Mouse (Mus musculus): Measurements from ENCODE around the gene Tm4sf20. TPM values are rescaled to one million over a fixed set of nuclear protein-coding genes. Genes with fewer than 3 reads are reported as not detected.

The Tm4sf20 gene
- polyA plus RNA-seq, 1 experiment from 2014 or later: not detected

DNA sequence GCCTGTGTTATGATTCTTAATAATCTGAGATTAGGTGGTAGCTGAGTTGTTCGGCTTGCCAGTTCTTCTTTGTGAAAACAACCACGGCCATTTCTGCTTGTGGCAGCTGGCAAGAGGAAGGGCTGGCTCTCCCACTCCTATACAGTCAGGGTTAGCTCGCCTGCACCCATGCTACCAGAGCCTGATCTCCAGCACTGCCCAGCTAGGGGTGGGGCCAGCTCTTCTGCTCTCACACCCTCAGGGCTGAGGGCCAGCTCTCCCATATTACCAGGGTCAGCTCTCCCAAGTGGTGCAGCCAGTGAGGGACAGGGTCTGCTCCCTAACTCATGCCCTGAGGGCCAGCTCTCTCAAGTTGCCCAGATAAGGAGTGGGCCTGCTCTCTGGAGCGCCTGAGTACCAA is 4.2 kb upstream of the Tm4sf20 start:
- Histone ChIP-seq H3K4me3 (no peak overlapping the region), H3K9me3 (no peaks in the 10 kb centered on the region), H3K36me3 (no peaks in the 10 kb centered on the region), H3K9ac (no peak overlapping the region), H3K4me2 (no peak overlapping the region), H3K4me1 (replicated peaks) (no peaks in the 10 kb centered on the region), H3K27me3 (no peaks in the 10 kb centered on the region), H3K27ac (replicated peaks) (no peak overlapping the region)
- ATAC-seq (ENCODE audit: low FRiP score, low read depth): no peak
- 90% methylated on average over 4 of the region's 4 CpGs for WGBS

DNA sequence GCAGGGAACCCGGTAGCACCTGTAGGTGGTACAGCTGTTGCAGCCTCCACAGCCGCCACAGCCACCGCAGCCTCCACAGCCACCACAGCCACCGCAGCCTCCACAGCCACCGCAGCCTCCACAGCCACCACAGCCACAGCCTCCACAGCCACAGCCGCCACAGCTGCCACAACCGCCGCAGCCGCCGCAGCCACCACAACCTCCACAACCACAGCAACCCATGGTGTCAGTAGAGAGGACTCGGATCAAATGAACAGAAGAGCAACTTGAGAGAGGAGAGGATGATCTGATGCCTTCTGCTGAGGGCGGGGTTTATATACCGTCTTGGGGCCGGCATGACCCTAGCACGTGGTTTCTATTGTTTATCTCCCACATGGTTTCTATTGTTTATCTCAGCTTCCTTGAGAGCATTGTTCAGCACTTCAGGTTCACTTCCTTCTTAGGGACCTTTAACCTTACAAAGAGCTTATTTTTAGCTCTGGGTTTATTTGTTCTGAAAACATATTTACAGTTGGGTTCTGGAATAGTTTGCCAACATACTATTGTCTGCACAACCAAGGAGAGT is 2.8 kb upstream of the Tm4sf20 start, which contains the start of gene Gm47791:
Gene Gm47791, minus strand, starts transcription at position 222 of the 565 bp plus-strand sequence.
- Histone ChIP-seq H3K36me3 (no peaks in the 10 kb centered on the region), H3K27me3 (no peaks in the 10 kb centered on the region), H3K4me2 (no peak within 1 kb of the TSS), H3K4me1 (replicated peaks) (no peaks in the 10 kb centered on the region), H3K9ac (no peak within 1 kb of the TSS), H3K4me3 (no peak within 1 kb of the TSS), H3K9me3 (no peaks in the 10 kb centered on the region), H3K27ac (replicated peaks) (no peak within 1 kb of the TSS)
- ATAC-seq (ENCODE audit: low FRiP score, low read depth): no peak
- WGBS: 91% methylated on average over 13 of the region's 15 CpGs

DNA sequence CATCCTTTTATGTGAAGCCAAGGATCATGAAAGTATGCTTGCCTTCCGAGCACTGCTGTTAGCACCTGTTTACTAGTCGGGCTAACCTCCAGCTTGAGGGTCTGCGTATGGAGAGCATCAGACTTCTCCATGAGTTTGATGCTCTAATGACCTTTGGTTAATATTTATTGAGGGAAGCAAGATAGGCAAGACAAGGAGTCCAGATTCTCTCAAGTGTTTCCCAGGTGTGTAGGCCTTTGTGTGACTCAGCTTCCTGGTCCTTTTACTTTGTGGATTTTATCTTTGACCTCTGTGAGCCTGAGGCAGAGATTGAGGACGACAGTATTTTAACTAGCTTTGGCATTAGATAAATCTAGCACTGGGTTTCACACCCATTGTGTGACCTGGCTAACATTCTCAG is 1.6 kb downstream of the Tm4sf20 start:
- H3K4me3 ChIP-seq: no peak overlapping the region
- H3K4me2 ChIP-seq: no peak overlapping the region
- no peak overlapping the region for H3K9ac ChIP-seq
- no peaks in the 10 kb centered on the region for H3K36me3 ChIP-seq
- no peaks in the 10 kb centered on the region for H3K9me3 ChIP-seq
- ATAC-seq (ENCODE audit: low FRiP score, low read depth): no peak
- H3K4me1 ChIP-seq (replicated peaks): no peaks in the 10 kb centered on the region
- H3K27ac ChIP-seq (replicated peaks): no peak overlapping the region
- 86% methylated on average over 4 of the region's 4 CpGs for WGBS
- H3K27me3 ChIP-seq: no peaks in the 10 kb centered on the region

DNA sequence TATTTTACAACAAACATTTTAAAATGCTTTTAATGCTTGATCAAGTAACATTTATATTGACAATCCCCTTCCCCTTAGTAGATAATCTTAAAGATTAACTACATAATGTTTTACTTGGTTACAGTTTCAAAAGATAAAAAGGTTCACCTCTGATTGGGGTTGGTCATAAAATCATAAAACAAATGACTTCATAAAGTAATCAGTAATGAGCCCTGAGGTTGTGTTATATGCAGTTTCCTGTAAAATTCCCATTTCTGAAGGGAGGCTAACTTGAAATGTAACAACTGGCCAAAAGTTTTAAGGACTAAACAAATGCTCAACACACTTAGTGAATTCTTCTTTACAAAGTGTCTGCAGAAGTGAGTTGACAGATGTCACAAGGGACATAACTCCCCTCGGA is 2.0 kb downstream of the Tm4sf20 start:
- H3K27me3 ChIP-seq: no peaks in the 10 kb centered on the region
- no peaks in the 10 kb centered on the region for H3K36me3 ChIP-seq
- WGBS: 87% methylated on average over 1 of the region's 1 CpGs
- H3K9ac ChIP-seq: no peak overlapping the region
- H3K27ac ChIP-seq (replicated peaks): no peak overlapping the region
- H3K9me3 ChIP-seq: no peaks in the 10 kb centered on the region
- H3K4me1 ChIP-seq (replicated peaks): no peaks in the 10 kb centered on the region
- H3K4me2 ChIP-seq: no peak overlapping the region
- no peak overlapping the region for H3K4me3 ChIP-seq
- no peak for ATAC-seq (ENCODE audit: low FRiP score, low read depth)

DNA sequence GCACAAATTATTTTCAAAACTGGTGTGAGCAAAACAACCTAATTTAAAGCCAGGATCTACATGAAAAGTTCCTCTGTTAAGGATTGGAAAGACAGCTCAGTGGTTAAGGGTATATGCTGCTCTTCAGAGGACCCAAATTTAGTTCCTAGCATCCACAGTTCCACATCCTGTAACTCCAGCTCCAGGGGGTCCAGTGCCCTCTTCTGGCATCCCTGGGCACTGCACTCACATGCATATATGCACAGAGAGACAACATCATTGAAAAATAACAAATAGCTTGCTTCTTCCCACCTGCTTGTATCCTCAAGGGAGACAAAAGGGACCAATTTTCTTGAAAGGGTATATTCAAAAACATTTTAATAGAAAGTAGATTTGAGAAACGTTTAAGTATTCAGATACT is 6.0 kb downstream of the Tm4sf20 start:
- no peaks in the 10 kb centered on the region for H3K4me1 ChIP-seq (replicated peaks)
- ATAC-seq (ENCODE audit: low FRiP score, low read depth): no peak
- H3K27me3 ChIP-seq: no peaks in the 10 kb centered on the region
- no peaks in the 10 kb centered on the region for H3K9me3 ChIP-seq
- no peak overlapping the region for H3K27ac ChIP-seq (replicated peaks)
- H3K9ac ChIP-seq: no peak overlapping the region
- no peak overlapping the region for H3K4me2 ChIP-seq
- no peak overlapping the region for H3K4me3 ChIP-seq
- WGBS: 91% methylated on average over 1 of the region's 1 CpGs
- H3K36me3 ChIP-seq: 0 out of 2 replicates have a peak, but pooled peaks cover 6% of the 10 kb centered on the region

DNA sequence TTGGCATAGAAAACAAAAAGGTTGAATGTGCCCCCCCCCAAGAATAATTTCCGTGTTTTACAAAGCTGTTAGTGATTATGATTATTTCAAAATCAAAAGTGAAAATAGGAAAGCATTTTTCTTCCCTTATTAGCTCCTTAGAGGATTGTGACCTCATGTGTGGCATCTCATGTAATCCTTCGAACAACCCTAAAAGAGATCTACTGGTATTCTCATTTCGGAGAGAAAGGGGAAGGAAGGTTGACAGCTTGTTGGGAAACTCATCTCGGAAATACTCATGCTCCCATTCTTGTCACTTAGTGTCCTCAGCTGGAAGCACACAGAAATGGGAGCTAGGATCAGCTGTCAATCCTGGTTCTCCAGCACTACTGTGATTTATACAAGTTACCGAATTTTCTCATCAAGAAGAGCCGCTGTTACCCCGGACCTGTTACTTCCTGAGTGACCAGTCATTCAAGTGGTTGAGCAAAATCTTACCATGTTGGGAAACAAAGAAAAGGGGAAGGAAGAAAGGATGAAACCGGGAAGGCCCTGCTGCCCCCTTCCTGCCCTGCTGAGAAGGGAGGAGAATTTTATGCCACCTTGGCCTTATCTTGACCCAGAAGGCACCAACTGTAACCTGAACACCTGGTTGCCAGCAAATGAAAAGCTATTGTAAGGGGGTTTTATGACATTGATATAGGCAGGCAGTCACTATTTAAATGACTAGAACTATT is 6.6 kb downstream of the Tm4sf20 start:
- no peak overlapping the region for H3K9ac ChIP-seq
- no peaks in the 10 kb centered on the region for H3K27me3 ChIP-seq
- no peaks in the 10 kb centered on the region for H3K9me3 ChIP-seq
- H3K4me1 ChIP-seq (replicated peaks): no peaks in the 10 kb centered on the region
- no peak overlapping the region for H3K4me3 ChIP-seq
- no peak overlapping the region for H3K27ac ChIP-seq (replicated peaks)
- no peak overlapping the region for H3K4me2 ChIP-seq
- H3K36me3 ChIP-seq: 0 out of 2 replicates have a peak, but pooled peaks cover 6% of the 10 kb centered on the region
- 95% methylated on average over 8 of the region's 8 CpGs for WGBS
- no peak for ATAC-seq (ENCODE audit: low FRiP score, low read depth)

DNA sequence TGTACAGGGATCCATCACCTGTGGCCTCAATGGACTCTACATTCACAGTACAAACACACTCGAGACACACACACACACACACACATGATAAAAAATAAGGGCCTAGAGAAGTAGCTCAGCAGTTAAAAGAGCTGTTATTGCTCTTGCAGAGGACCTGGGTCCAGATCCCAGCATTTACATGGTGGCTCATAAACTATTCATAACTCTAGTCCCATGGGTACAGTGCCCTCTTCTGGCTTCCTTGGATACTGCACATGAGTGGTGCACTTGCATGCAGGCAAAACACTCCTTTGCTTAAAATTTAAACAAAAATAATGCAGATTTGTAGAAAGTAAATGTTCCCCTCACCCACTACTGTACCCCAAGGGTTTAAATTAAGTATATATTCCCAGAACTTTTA is 8.7 kb downstream of the Tm4sf20 start:
- Histone ChIP-seq H3K4me2 (no peak overlapping the region), H3K9ac (no peak overlapping the region), H3K9me3 (no peaks in the 10 kb centered on the region), H3K4me1 (replicated peaks) (no peaks in the 10 kb centered on the region), H3K36me3 (peaks cover 19% of the 10 kb centered on the region), H3K4me3 (no peak overlapping the region), H3K27me3 (no peaks in the 10 kb centered on the region), H3K27ac (replicated peaks) (no peak overlapping the region)
- WGBS: 96% methylated on average over 1 of the region's 1 CpGs
- ATAC-seq (ENCODE audit: low FRiP score, low read depth): no peak

DNA sequence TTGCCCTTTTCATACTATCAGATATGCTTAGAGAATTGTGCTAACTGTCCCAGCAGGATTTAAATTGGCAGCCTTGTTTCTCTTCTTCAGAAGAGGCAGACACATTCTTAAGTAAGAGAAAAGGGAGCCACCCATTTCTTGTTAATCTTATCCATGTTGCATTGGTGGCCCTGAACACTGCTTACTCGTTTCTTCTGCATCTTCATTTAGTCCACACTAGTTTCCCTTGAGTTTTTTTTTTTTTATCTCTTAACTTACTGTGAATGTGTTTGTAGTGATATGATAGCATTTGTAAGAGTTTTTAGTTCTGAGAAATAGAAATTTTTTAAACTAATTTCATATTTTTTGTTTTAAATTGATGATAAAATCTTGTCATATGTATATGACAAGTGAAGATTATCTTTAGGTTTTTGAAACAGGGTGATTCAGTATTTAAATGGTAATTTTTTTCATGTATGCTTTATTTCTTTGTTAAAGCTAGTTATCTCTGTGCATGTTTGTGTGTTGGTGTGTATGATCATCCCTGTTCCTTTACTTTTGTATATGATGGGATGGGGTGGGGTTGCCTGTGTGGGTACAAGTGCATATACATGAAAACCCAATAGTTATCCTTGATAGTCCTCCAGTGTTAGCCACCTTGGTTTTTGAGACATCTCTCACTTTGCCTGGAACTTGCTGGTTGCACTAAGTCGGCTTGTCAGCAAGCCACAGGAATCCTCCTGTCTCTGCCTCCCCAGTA is 20.4 kb downstream of the Tm4sf20 start:
- H3K27ac ChIP-seq (replicated peaks): no peak overlapping the region
- peaks cover 26% of the 10 kb centered on the region for H3K36me3 ChIP-seq
- no peak for ATAC-seq (ENCODE audit: low FRiP score, low read depth)
- no peaks in the 10 kb centered on the region for H3K27me3 ChIP-seq
- H3K9ac ChIP-seq: no peak overlapping the region
- H3K4me3 ChIP-seq: no peak overlapping the region
- WGBS: 90% methylated on average over 2 of the region's 2 CpGs
- no peak overlapping the region for H3K4me2 ChIP-seq
- H3K4me1 ChIP-seq (replicated peaks): no peaks in the 10 kb centered on the region
- H3K9me3 ChIP-seq: no peaks in the 10 kb centered on the region

DNA sequence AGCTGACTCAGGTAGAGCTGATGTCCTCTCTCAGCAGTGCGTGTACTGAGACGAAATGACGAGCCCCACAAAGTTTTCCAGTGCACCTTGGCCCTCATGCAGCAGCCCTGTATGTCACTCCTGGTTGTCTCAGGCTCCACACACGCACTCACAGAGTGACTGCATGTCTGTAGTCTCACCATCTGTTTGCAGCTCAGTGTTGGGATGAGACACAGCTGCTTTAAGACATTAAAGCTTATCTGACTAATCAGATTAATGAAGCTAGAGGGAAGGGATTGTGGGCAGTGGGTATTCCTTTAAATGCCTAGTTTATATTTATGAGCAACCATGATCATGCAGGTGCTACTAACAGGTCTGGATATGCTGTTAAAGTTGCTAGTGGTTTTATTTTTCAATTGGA is 21.9 kb downstream of the Tm4sf20 start:
- Histone ChIP-seq H3K27me3 (no peaks in the 10 kb centered on the region), H3K27ac (replicated peaks) (no peak overlapping the region), H3K4me3 (no peak overlapping the region), H3K9ac (no peak overlapping the region), H3K4me1 (replicated peaks) (no peaks in the 10 kb centered on the region), H3K36me3 (peaks cover 26% of the 10 kb centered on the region), H3K4me2 (no peak overlapping the region), H3K9me3 (no peaks in the 10 kb centered on the region)
- no peak for ATAC-seq (ENCODE audit: low FRiP score, low read depth)
- WGBS: 83% methylated on average over 4 of the region's 4 CpGs

DNA sequence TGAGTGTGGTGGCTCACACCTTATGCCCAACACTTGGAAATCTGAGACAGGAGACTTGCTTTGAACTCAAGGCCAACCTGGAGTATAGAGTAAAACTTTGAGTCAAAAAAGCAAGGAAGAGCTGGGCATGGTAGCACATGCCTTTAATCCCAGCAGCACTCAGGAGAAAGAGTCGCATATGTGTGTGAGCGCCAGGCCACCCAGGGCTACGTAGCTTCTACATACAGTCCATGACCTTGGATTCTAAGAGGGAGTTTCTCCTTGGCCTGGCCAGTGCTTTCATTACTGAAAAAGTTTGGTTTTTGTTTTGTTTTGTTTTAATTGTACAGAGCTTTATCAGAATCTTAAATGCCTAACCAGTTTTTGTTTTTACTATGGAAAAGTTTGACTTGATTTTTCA is 24.3 kb downstream of the Tm4sf20 start:
- H3K9me3 ChIP-seq: no peaks in the 10 kb centered on the region
- no peak overlapping the region for H3K27ac ChIP-seq (replicated peaks)
- 86% methylated on average over 3 of the region's 3 CpGs for WGBS
- H3K4me1 ChIP-seq (replicated peaks): no peaks in the 10 kb centered on the region
- no peak for ATAC-seq (ENCODE audit: low FRiP score, low read depth)
- no peak overlapping the region for H3K4me2 ChIP-seq
- no peaks in the 10 kb centered on the region for H3K27me3 ChIP-seq
- H3K36me3 ChIP-seq: peaks cover 21% of the 10 kb centered on the region
- no peak overlapping the region for H3K4me3 ChIP-seq
- H3K9ac ChIP-seq: no peak overlapping the region

DNA sequence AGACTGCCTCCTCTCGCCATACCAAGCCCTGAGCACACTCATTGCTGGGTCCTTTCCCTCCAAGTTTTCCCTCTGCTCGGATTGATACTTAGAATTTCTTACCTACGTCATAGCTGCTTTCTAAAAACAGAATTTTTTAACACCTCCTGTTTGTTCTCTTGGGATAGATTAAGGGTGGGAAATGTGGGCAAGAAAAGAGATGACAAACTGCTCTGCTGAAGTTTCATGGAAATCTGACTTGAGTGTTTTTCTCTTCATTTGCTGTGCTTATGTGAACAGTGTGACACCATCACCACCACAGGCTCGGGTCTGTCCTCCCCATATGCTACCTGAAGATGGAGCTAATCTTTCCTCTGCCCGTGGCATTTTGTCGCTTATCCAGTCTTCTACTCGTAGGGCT is 26.7 kb downstream of the Tm4sf20 start:
- 91% methylated on average over 7 of the region's 7 CpGs for WGBS
- Histone ChIP-seq H3K4me2 (no peak overlapping the region), H3K9me3 (no peaks in the 10 kb centered on the region), H3K27ac (replicated peaks) (no peak overlapping the region), H3K27me3 (no peaks in the 10 kb centered on the region), H3K4me1 (replicated peaks) (no peaks in the 10 kb centered on the region), H3K9ac (no peak overlapping the region), H3K36me3 (peaks cover 17% of the 10 kb centered on the region), H3K4me3 (no peak overlapping the region)
- ATAC-seq (ENCODE audit: low FRiP score, low read depth): no peak

DNA sequence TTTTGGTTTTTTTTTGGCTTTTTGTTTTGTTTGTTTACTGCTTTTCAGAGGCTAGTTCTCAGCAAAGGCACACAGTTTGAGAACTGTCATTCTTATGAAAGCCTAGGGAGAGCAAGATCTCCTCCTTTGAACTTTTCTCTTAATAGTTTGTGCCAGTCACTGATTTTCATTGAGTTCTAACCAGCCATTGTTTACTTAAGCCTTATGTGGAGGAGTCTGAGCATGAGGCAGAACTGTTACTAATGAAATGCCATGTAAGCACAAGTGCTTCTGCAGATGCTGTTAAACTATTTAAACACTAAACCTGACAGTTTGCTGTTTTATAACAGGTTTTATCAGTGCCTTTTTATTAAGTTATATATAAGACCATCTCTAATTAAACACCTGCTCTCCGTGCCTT is 30.2 kb downstream of the Tm4sf20 start:
- WGBS: 90% methylated on average over 1 of the region's 1 CpGs

More for the DNA sequence above, 30.2 kb downstream of the Tm4sf20 start:
- Histone ChIP-seq H3K4me2 (no peak overlapping the region), H3K27me3 (no peaks in the 10 kb centered on the region), H3K9me3 (no peaks in the 10 kb centered on the region), H3K36me3 (peaks cover 45% of the 10 kb centered on the region), H3K9ac (no peak overlapping the region), H3K27ac (replicated peaks) (no peak overlapping the region), H3K4me3 (no peak overlapping the region), H3K4me1 (replicated peaks) (no peaks in the 10 kb centered on the region)
- no peak for ATAC-seq (ENCODE audit: low FRiP score, low read depth)
